Mouse (Mus musculus): Measurements from ENCODE around the gene Slc35f1.

DNA sequence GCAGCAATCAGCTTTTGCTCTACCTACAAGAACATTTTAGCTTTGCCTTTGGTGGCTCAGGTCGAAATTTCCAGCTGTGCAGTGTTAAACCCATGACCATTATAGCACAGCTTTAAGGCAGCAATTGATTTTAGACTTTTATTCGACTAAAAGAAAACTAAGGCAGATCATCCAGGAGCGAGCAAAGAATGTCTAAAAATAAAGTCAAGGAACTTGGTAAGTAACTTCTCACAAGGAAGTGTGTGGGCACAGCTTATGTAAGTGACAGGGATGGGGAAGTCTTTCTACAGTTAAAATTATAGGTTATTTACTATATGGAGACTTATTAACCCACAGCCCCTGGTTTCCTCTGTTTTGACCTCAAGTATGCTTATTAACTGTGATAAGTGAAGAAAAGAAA, 262.2 kb downstream of the Slc35f1 start:
- TF ChIP-seq GATA1 (IDR thresholded peaks at IDR 0.05; ENCODE audit: low read depth, low read length): no peak
- TF ChIP-seq POLR2A (IDR thresholded peaks at IDR 0.05; ENCODE audit: control insufficient read depth in 1 of 2, insufficient read depth in 1 of 2, low read depth in 1 of 2, low read length in 2 of 2, poor library complexity in 1 of 2): no peak
- no peak for TF ChIP-seq CTCF (IDR thresholded peaks at IDR 0.05 in 2 of 3, conservative IDR thresholded peaks at IDR 0.05 in 1 of 3; ENCODE audit: control insufficient read depth in 1 of 3, insufficient read depth in 1 of 3, low read depth in 2 of 3, low read length in 3 of 3, poor library complexity in 1 of 3, severe bottlenecking in 1 of 3)
- TF ChIP-seq USF2 (IDR thresholded peaks at IDR 0.05; ENCODE audit: borderline replicate concordance in 1 of 2, insufficient read depth in 1 of 2, low read depth in 1 of 2, low read length in 2 of 2): no peak
- no peak for TF ChIP-seq JUND (IDR thresholded peaks at IDR 0.05; ENCODE audit: low read depth, low read length)
- TF ChIP-seq ETS1 (IDR thresholded peaks at IDR 0.05; ENCODE audit: low read depth, low read length): no peak
- no peak for TF ChIP-seq GABPA (IDR thresholded peaks at IDR 0.05; ENCODE audit: low read depth, low read length)
- TF ChIP-seq RCOR1 (IDR thresholded peaks at IDR 0.05; ENCODE audit: low read depth, low read length): no peak
- TF ChIP-seq USF1 (IDR thresholded peaks at IDR 0.05; ENCODE audit: low read depth, low read length): no peak
- no peak for TF ChIP-seq MAZ (IDR thresholded peaks at IDR 0.05; ENCODE audit: low read depth, low read length)
- no peak for TF ChIP-seq EP300 (IDR thresholded peaks at IDR 0.05; ENCODE audit: low read depth in 1 of 2, low read length in 2 of 2)
- TF ChIP-seq SIN3A (IDR thresholded peaks at IDR 0.05; ENCODE audit: low read length): no peak
- no peak for TF ChIP-seq HCFC1 (IDR thresholded peaks at IDR 0.05; ENCODE audit: low read depth, low read length)
- no peak for TF ChIP-seq NELFE (IDR thresholded peaks at IDR 0.05; ENCODE audit: low read depth, low read length)

All from MEL (cell line).